Mouse (Mus musculus) heart, embryonic 16.5 days (tissue): ENCODE results near the gene Dennd1a. TPM values are rescaled to one million over a fixed set of nuclear protein-coding genes. Genes with fewer than 3 reads are reported as not detected.

ENCODE experiments used
- ATAC-seq: fragments of 200-750 bp; cut with Nextera tagmentation; replicated peaks from 2 replicates; pipeline ENCODE4 v1.8.0; 2017; ENCODE audit warnings: moderate number of reproducible peaks; ENCODE audit not compliant: insufficient read depth, low FRiP score; ENCODE audit errors: extremely low read depth
- H3K27ac ChIP-seq: fragments of 300-500 bp; sonication (generic); 2 replicates; pipeline ENCODE4 v1.5.1; 2014; ENCODE audit warnings: mild to moderate bottlenecking, low read length, control low read depth, moderate library complexity
- H3K27me3 ChIP-seq: fragments of 300-500 bp; sonication (generic); 2 replicates; pipeline ENCODE4 v1.6.1; 2014; ENCODE audit warnings: low read length, mixed read lengths; ENCODE audit not compliant: control insufficient read depth, insufficient read depth
- H3K36me3 ChIP-seq: fragments of 300-500 bp; sonication (generic); 2 replicates; pipeline ENCODE4 v1.6.1; 2014; ENCODE audit not compliant: control insufficient read depth, insufficient read depth
- H3K4me1 ChIP-seq: fragments of 300-500 bp; sonication (generic); 2 replicates; pipeline ENCODE4 v1.6.1; 2014; ENCODE audit warnings: low read length, mixed read lengths; ENCODE audit not compliant: control insufficient read depth, insufficient read depth
- H3K4me2 ChIP-seq: fragments of 300-500 bp; sonication (generic); 2 replicates; pipeline ENCODE4 v1.6.1; 2014; ENCODE audit warnings: low read depth, mild to moderate bottlenecking, control low read depth, low read length
- H3K4me3 ChIP-seq: fragments of 300-500 bp; sonication (generic); 2 replicates; pipeline ENCODE4 v1.5.1; 2014; ENCODE audit warnings: mild to moderate bottlenecking, control low read depth, low read length
- H3K9ac ChIP-seq: fragments of 300-500 bp; sonication (generic); 2 replicates; pipeline ENCODE4 v1.6.1; 2014; ENCODE audit warnings: low read length, control low read depth
- H3K9me3 ChIP-seq: fragments of 300-500 bp; sonication (generic); replicated peaks from 2 replicates; pipeline ENCODE4 v1.6.1; 2016; ENCODE audit warnings: low read length; ENCODE audit not compliant: control insufficient read depth
- WGBS: fragments of 180-500 bp; shearing (Covaris S2); extraction: QIAGEN DNeasy Blood & Tissue Kit; methylation state at CpG from one replicate; pipeline ENCODE4 v1.1.7; 2014; 5-methylcytosine and 5-hydroxymethylcytosine counted together
- polyA plus RNA-seq: library from polyadenylated mRNA; unstranded; fragments of >200 nt; fragmentation: Nextera tagmentation; extraction: Ambion mirVana; gene quantifications from 2 replicates; pipeline ENCODE4 v1.2.1, GENCODE M21; 2015

The Dennd1a gene
- polyA plus RNA-seq, 1 experiment from 2014 or later, result 12.7 TPM

DNA sequence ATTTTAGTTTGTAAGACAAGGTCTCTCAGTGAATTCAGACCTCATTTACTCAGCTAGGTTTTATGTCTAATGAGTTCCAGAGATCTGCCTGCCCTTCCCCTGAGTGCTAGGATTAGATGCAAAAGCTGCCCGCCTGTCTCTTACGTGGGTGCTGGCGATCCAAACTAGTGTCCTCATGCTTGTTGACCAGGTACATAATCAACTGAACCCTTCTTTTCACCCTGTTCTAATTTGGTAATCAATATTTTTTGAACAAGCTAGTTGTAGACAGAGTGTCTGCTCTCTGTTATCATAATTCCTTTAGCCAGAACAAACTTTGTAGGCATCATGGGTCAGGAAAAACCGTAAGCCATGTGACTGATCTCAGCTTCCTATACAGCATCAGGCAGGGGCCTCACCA is 241.9 kb downstream of the Dennd1a start:
- WGBS, result 84% methylated on average over 4 of the region's 4 CpGs
- Histone ChIP-seq H3K4me3 (no peak overlapping the region), H3K4me1 (no peaks in the 10 kb centered on the region), H3K4me2 (no peak overlapping the region), H3K36me3 (no peaks in the 10 kb centered on the region), H3K27me3 (no peaks in the 10 kb centered on the region), H3K9me3 (no peaks in the 10 kb centered on the region), H3K27ac (no peak overlapping the region), H3K9ac (no peak overlapping the region)
- ATAC-seq, result no peak

DNA sequence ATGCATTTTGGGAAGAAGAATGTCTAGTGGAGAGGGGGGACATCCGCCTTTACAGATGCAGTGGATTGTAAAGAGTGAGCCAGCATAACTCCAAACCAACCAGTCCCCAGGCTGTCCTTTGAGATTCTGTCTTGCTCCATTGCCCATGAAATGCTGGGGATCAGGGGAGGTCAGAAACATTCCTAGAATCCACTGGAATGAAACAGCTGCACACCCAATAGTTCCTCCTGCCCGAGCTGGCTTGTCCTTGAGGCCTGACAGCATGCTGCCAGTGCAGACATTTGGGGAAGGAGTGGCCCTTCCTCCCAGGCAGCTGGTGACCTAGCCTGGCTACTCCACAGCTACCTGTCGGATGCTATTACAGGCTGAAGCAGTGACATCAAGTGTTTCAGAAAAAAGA is 246.3 kb downstream of the Dennd1a start:
- Histone ChIP-seq H3K27me3 (no peaks in the 10 kb centered on the region), H3K36me3 (no peaks in the 10 kb centered on the region), H3K4me1 (no peaks in the 10 kb centered on the region), H3K4me3 (no peak overlapping the region), H3K9ac (no peak overlapping the region), H3K27ac (no peak overlapping the region), H3K9me3 (no peaks in the 10 kb centered on the region), H3K4me2 (no peak overlapping the region)
- 63% methylated on average over 3 of the region's 3 CpGs for WGBS
- no peak for ATAC-seq

DNA sequence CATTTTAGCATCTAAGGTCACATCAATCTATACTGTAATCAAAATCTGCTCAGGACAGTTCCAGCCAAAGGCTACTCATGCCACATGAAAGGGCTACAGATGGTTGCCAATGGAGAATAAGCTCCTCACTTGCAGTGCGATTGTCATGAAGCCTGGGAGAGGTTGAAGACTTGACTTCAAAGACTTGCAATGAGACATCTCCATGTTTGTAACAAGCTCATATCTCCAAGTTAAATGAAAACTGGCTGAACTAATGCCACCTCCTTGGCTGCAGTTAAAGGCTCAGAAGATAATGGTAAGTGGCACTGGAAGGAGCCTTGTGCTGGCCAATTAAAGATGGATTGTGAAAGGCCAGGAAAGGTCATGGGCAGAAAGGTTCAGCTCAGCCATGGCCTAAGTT is 247.6 kb downstream of the Dennd1a start:
- Histone ChIP-seq H3K4me1 (no peaks in the 10 kb centered on the region), H3K4me2 (no peak overlapping the region), H3K27ac (no peak overlapping the region), H3K9ac (no peak overlapping the region), H3K27me3 (no peaks in the 10 kb centered on the region), H3K9me3 (no peaks in the 10 kb centered on the region), H3K36me3 (no peaks in the 10 kb centered on the region), H3K4me3 (no peak overlapping the region)
- WGBS, result 97% methylated on average over 1 of the region's 1 CpGs
- no peak for ATAC-seq

DNA sequence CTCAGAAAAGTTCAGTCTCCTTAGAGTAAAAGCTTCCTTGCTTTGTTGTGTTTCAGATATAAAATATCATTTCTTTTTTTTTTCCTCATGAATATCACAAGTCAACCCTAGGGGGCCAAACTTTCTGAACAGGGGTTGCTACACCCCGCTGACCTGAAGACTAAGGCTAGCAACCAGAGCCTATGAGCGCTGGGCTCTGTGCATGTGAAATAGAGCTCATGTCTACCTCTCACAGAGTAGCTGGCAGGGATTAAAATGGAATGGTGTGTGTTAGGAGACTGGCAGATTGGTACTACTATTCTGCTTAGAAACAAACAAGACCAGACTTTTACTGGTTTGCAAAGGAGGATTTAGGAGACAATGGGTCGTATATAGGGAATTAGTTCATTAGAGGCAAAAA is 258.9 kb downstream of the Dennd1a start:
- no peak overlapping the region for H3K4me2 ChIP-seq
- no peaks in the 10 kb centered on the region for H3K27me3 ChIP-seq
- no peak for ATAC-seq
- no peak overlapping the region for H3K9ac ChIP-seq
- H3K9me3 ChIP-seq, result no peaks in the 10 kb centered on the region
- H3K27ac ChIP-seq, result no peak overlapping the region
- no peak overlapping the region for H3K4me3 ChIP-seq
- H3K4me1 ChIP-seq, result no peaks in the 10 kb centered on the region
- 90% methylated on average over 3 of the region's 3 CpGs for WGBS
- H3K36me3 ChIP-seq, result no peaks in the 10 kb centered on the region

DNA sequence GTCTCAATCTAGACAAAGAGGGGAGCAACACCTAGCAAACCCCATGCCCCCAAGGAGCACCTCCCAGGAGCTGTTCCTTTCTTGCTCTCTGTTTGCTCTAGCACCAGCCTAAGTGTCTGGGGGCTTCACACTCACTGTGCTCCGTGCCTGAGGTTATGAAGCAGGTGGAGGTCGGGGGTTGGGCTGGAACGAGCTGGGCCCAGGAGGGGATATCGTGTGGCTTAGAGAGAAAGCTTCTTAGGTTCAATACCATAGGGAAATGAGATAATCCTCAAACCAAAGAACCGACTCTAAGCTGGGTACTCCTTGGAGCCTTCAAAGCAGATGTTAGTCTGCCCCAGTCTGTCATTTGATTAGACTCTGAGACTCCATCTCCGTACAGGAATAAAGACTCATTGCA is 261.6 kb downstream of the Dennd1a start:
- Histone ChIP-seq H3K4me3 (no peak overlapping the region), H3K4me2 (no peak overlapping the region), H3K36me3 (no peaks in the 10 kb centered on the region), H3K27me3 (no peaks in the 10 kb centered on the region), H3K4me1 (no peaks in the 10 kb centered on the region), H3K9ac (no peak overlapping the region), H3K27ac (no peak overlapping the region), H3K9me3 (no peaks in the 10 kb centered on the region)
- 61% methylated on average over 6 of the region's 6 CpGs for WGBS
- ATAC-seq, result no peak

DNA sequence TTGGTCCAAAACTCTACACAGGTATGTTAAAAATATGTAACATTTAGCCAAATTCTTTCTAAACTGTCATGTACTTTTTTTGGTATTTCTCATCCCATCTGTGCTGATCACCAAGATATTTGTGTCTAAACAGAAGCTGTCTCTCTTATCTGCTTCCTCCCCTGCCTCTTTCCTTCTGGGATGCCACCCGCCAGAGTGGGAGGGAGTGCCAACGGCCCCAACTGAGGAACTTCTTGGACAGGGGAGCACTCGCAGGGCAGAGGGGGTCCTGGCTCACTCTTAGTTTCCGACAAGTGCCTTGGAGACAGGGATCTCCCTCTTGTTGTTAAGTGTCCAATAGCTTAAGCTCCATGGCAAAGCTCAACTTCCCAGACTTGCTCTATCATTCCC is 263.5 kb downstream of the Dennd1a start:
- ATAC-seq, result no peak

DNA sequence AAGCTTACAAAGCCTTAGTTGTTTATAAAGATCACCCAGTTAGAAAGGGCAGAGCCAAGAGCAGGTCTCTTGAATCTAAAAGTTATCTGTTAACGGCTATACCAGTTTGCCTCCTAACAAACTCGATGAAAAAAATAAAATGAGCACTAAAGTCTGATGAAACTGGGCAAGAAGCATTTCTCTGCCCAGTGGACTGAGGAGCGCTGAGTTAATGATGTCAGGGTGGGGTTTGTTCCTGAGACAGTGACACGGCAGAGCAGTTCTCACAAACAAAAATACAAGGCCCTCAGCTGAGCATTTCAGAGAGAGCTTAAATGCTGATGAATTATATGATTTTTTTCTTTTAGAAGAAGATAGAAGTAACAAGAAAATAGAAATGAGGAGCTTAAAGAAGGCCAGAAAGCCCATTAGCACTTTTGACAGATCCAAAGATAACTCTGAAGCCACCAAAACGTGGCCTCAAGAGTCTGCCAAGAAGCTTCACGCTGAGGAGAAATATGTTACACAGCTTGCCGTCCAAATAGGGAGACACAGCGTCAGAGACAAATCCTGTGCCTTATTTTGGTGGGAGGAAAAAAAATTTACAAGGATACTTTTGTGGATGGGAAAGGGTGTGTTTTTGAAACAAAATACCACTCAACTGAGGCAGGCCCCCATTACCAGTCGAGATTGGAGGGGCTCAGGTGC is 264.0 kb downstream of the Dennd1a start:
- Histone ChIP-seq H3K9me3 (no peaks in the 10 kb centered on the region), H3K27me3 (no peaks in the 10 kb centered on the region), H3K4me1 (0 out of 2 replicates have a peak, but pooled peaks cover 5% of the 10 kb centered on the region), H3K4me3 (no peak overlapping the region), H3K36me3 (no peaks in the 10 kb centered on the region), H3K27ac (no peak overlapping the region), H3K9ac (no peak overlapping the region), H3K4me2 (no peak overlapping the region)
- WGBS, result 69% methylated on average over 9 of the region's 9 CpGs
- ATAC-seq, result no peak

More for the DNA sequence above, 263.5 kb downstream of the Dennd1a start:
- H3K27ac ChIP-seq, result no peak overlapping the region
- H3K9me3 ChIP-seq, result no peaks in the 10 kb centered on the region
- 58% methylated on average over 4 of the region's 4 CpGs for WGBS
- no peak overlapping the region for H3K4me3 ChIP-seq
- H3K27me3 ChIP-seq, result no peaks in the 10 kb centered on the region
- no peak overlapping the region for H3K4me2 ChIP-seq
- H3K9ac ChIP-seq, result no peak overlapping the region
- no peaks in the 10 kb centered on the region for H3K36me3 ChIP-seq
- no peaks in the 10 kb centered on the region for H3K4me1 ChIP-seq

DNA sequence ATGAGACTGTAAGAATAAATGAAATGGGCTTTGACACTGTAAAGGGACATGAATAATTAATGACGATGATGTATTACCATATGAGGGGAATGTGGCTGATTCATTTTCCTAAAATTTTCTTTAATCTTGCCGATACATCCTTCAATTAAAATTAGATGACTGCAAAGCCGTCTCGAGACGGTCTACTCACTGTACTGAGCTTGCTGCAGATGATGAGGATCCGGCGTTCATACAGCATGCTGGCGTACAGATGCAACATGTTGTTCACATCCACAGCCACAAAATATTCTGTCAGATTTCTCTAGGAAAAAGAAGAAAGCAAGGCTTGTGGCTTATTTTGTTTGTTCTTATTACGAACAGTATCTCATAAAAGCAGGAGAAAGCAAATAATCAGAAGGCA is 266.0 kb downstream of the Dennd1a start:
- Histone ChIP-seq H3K4me1 (0 out of 2 replicates have a peak, but pooled peaks cover 5% of the 10 kb centered on the region), H3K9me3 (no peaks in the 10 kb centered on the region), H3K4me3 (no peak overlapping the region), H3K27ac (no peak overlapping the region), H3K4me2 (no peak overlapping the region), H3K36me3 (no peaks in the 10 kb centered on the region), H3K27me3 (no peaks in the 10 kb centered on the region), H3K9ac (no peak overlapping the region)
- ATAC-seq, result no peak
- 92% methylated on average over 9 of the region's 9 CpGs for WGBS

DNA sequence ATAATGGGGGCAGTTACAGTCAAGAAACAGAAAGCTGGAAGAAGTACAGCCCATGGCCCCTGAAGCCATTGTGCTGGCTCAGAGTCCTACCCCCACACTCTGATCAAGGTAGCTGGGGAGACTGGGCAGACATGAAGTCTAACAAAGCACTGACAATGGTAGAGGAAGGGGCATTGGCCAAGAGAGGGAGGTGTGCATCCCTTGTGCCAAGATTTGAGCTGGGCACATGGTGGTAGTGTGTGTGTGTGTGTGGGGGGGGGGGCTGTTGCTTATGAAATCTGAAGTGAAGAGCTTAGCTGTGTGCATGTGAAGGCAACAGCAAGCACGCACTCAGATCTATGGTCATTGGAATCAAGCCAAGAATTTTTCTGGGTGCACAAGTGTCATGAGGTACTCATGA is 272.5 kb downstream of the Dennd1a start:
- no peak for ATAC-seq
- no peaks in the 10 kb centered on the region for H3K36me3 ChIP-seq
- no peak overlapping the region for H3K9ac ChIP-seq
- no peaks in the 10 kb centered on the region for H3K9me3 ChIP-seq
- H3K27ac ChIP-seq, result 0 out of 2 replicates have a peak overlapping the region, but pooled peaks have one; percentile 29
- no peak overlapping the region for H3K4me2 ChIP-seq
- H3K4me1 ChIP-seq, result peaks cover 21% of the 10 kb centered on the region
- WGBS, result 43% methylated on average over 1 of the region's 1 CpGs
- H3K4me3 ChIP-seq, result no peak overlapping the region
- no peaks in the 10 kb centered on the region for H3K27me3 ChIP-seq
